Mouse (Mus musculus) embryonic facial prominence, embryonic 13.5 days (tissue): ENCODE measurements around the gene Sik3. TPM values are rescaled to one million over a fixed set of nuclear protein-coding genes. Genes with fewer than 3 reads are reported as not detected.

Experiments
- ATAC-seq: fragments of 200-750 bp; cut with Nextera tagmentation; 2 replicates; pipeline ENCODE4 v1.8.0; 2017; ENCODE audit warnings: low read depth; ENCODE audit not compliant: insufficient number of reproducible peaks, insufficient read depth, low FRiP score, low TSS enrichment
- H3K27ac ChIP-seq: fragments of 300-500 bp; sonication (generic); 2 replicates; pipeline ENCODE4 v1.5.1; 2015; ENCODE audit warnings: moderate library complexity, mild to moderate bottlenecking, inconsistent platforms
- H3K27me3 ChIP-seq: fragments of 300-500 bp; sonication (generic); 2 replicates; pipeline ENCODE4 v1.6.1; 2015; ENCODE audit warnings: mild to moderate bottlenecking, inconsistent platforms
- H3K36me3 ChIP-seq: fragments of 300-500 bp; sonication (generic); 2 replicates; pipeline ENCODE4 v1.6.1; 2015; ENCODE audit warnings: mild to moderate bottlenecking, inconsistent platforms
- H3K4me1 ChIP-seq: fragments of 300-500 bp; sonication (generic); 2 replicates; pipeline ENCODE4 v1.6.1; 2015; ENCODE audit warnings: inconsistent platforms
- H3K4me2 ChIP-seq: fragments of 300-500 bp; sonication (generic); 2 replicates; pipeline ENCODE4 v1.6.1; 2015; ENCODE audit warnings: moderate library complexity, mild to moderate bottlenecking, inconsistent platforms
- H3K4me3 ChIP-seq: fragments of 300-500 bp; sonication (generic); 2 replicates; pipeline ENCODE4 v1.5.1; 2015; ENCODE audit warnings: mild to moderate bottlenecking, inconsistent platforms
- H3K9ac ChIP-seq: fragments of 300-500 bp; sonication (generic); 2 replicates; pipeline ENCODE4 v1.6.1; 2015; ENCODE audit warnings: mild to moderate bottlenecking, inconsistent platforms
- H3K9me3 ChIP-seq: fragments of 300-500 bp; sonication (generic); 2 replicates; pipeline ENCODE4 v1.6.1; 2016; ENCODE audit warnings: inconsistent platforms
- WGBS: fragments of 180-500 bp; shearing (Covaris S2); methylation state at CpG from one replicate; pipeline ENCODE4 v1.1.7; 2015; ENCODE audit warnings: mixed read lengths; 5-methylcytosine and 5-hydroxymethylcytosine counted together
- polyA plus RNA-seq: library from polyadenylated mRNA; unstranded; fragments of >200 nt; fragmentation: Nextera tagmentation; extraction: Ambion mirVana; gene quantifications from 2 replicates; pipeline ENCODE4 v1.2.1, GENCODE M21; 2015

Sik3 gene
- polyA plus RNA-seq, 1 experiment from 2014 or later = 7.4 TPM

GRCm38 (mm10) chr9:46194809-46195208 lies 182.2 kb downstream of the Sik3 start:
- Histone ChIP-seq H3K4me2 (no peak overlapping the region), H3K4me1 (peaks cover 8% of the 10 kb centered on the region; the same call in 1 of the 2 replicates), H3K9me3 (no peaks in the 10 kb centered on the region), H3K27me3 (no peaks in the 10 kb centered on the region), H3K27ac (no peak overlapping the region), H3K9ac (no peak overlapping the region), H3K4me3 (no peak overlapping the region), H3K36me3 (peaks cover 49% of the 10 kb centered on the region)
- WGBS = 74% methylated on average over 9 of the region's 9 CpGs
- ATAC-seq = no peak

DNA sequence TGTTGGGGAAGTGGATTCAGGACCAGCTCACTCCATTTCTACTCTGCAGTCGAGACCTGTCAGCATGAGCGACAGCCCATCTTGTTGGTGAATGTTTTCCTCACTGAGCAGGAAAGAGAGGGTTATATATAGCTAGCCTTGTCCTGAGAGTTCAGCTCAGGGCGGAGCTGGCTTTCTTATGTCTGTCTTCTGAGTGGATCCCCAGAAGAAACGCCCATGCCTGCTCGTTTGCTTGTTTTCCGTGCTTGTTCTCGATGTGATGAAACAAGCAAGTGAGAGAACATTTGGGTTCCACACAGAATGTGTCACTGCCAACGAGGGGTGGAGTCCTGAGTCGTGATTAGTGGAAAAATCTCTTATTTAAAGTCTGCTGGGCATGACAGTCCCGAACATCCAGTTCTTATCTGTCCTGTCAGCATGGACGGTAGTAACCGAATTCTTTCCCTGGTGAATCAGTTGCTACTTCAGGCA lies 184.1 kb downstream of the Sik3 start:
- H3K4me2 ChIP-seq = no peak overlapping the region
- H3K9me3 ChIP-seq = no peaks in the 10 kb centered on the region
- no peaks in the 10 kb centered on the region for H3K4me1 ChIP-seq
- H3K27me3 ChIP-seq = no peaks in the 10 kb centered on the region
- no peak overlapping the region for H3K27ac ChIP-seq
- no peak for ATAC-seq
- no peak overlapping the region for H3K4me3 ChIP-seq
- H3K36me3 ChIP-seq = peaks cover 61% of the 10 kb centered on the region
- 84% methylated on average over 12 of the region's 12 CpGs for WGBS
- H3K9ac ChIP-seq = no peak overlapping the region

DNA sequence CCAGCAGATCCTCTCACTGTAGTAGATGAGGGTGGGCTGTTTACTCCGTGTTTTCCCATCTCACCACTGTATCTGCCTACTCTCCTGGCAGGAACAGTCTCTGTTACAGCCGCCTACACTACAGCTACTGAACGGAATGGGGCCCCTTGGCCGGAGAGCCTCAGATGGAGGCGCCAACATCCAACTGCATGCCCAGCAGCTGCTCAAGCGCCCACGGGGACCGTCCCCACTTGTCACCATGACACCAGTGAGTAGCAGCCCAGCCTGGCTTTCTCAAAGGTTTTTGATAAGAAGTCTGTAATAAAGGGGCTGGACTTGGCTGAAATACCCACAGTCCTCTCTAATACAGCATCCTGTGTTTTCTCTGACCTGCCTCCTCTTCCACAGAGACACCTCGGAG lies 185.8 kb downstream of the Sik3 start:
- H3K4me2 ChIP-seq = no peak overlapping the region
- H3K9ac ChIP-seq = no peak overlapping the region
- H3K27ac ChIP-seq = no peak overlapping the region
- 88% methylated on average over 9 of the region's 9 CpGs for WGBS
- H3K9me3 ChIP-seq = no peaks in the 10 kb centered on the region
- H3K36me3 ChIP-seq = peaks cover 76% of the 10 kb centered on the region
- no peak overlapping the region for H3K4me3 ChIP-seq
- H3K27me3 ChIP-seq = no peaks in the 10 kb centered on the region
- no peak for ATAC-seq
- no peaks in the 10 kb centered on the region for H3K4me1 ChIP-seq

- no peak overlapping the region for H3K4me3 ChIP-seq
- H3K27ac ChIP-seq = no peak overlapping the region
- H3K4me1 ChIP-seq = no peaks in the 10 kb centered on the region
- ATAC-seq = no peak
- no peaks in the 10 kb centered on the region for H3K9me3 ChIP-seq
- WGBS = 86% methylated on average over 7 of the region's 7 CpGs
- peaks cover 80% of the 10 kb centered on the region for H3K36me3 ChIP-seq
- no peak overlapping the region for H3K9ac ChIP-seq
- no peaks in the 10 kb centered on the region for H3K27me3 ChIP-seq
- no peak overlapping the region for H3K4me2 ChIP-seq
Measured at GRCm38 (mm10) chr9:46198936-46199335, 186.3 kb downstream of the Sik3 start.

GRCm38 (mm10) chr9:46199609-46200008 lies 187.0 kb downstream of the Sik3 start:
- H3K4me2 ChIP-seq = no peak overlapping the region
- no peak overlapping the region for H3K4me3 ChIP-seq
- no peak overlapping the region for H3K9ac ChIP-seq
- ATAC-seq = no peak
- no peaks in the 10 kb centered on the region for H3K9me3 ChIP-seq
- H3K36me3 ChIP-seq = peaks cover 82% of the 10 kb centered on the region
- no peak overlapping the region for H3K27ac ChIP-seq
- H3K4me1 ChIP-seq = no peaks in the 10 kb centered on the region
- H3K27me3 ChIP-seq = no peaks in the 10 kb centered on the region
- 83% methylated on average over 2 of the region's 2 CpGs for WGBS

- Histone ChIP-seq H3K4me3 (no peak overlapping the region), H3K27me3 (no peaks in the 10 kb centered on the region), H3K36me3 (peaks cover 69% of the 10 kb centered on the region), H3K4me2 (no peak overlapping the region), H3K4me1 (peaks cover 19% of the 10 kb centered on the region), H3K27ac (no peak overlapping the region), H3K9me3 (no peaks in the 10 kb centered on the region), H3K9ac (no peak overlapping the region)
- ATAC-seq = no peak
- WGBS = 73% methylated on average over 10 of the region's 10 CpGs
Measured at GRCm38 (mm10) chr9:46206834-46207500, 194.3 kb downstream of the Sik3 start.

DNA sequence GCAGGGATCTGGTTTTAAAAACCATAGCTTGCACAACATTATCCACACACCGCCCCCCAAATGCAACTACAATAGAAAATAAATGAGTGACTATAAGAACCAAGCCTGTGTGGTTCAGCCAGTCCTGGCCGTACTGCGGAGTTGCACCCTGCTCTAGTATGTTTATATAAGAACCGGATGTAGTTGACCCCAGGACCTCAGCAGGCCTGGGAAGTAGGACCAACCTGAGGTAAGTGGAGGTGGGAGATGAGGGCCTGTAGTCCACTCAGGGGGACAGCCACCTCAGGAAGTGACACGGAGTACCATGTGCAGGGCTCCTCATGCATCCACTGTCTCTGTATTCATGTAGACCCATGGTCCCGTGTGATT lies 194.9 kb downstream of the Sik3 start:
- no peak overlapping the region for H3K9ac ChIP-seq
- no peak overlapping the region for H3K4me2 ChIP-seq
- 66% methylated on average over 6 of the region's 6 CpGs for WGBS
- no peaks in the 10 kb centered on the region for H3K9me3 ChIP-seq
- H3K36me3 ChIP-seq = peaks cover 69% of the 10 kb centered on the region
- no peaks in the 10 kb centered on the region for H3K27me3 ChIP-seq
- ATAC-seq = no peak
- no peak overlapping the region for H3K4me3 ChIP-seq
- H3K27ac ChIP-seq = no peak overlapping the region
- H3K4me1 ChIP-seq = peaks cover 19% of the 10 kb centered on the region

- H3K9me3 ChIP-seq = no peaks in the 10 kb centered on the region
- ATAC-seq = no peak
- H3K4me1 ChIP-seq = peaks cover 19% of the 10 kb centered on the region
- no peak overlapping the region for H3K4me2 ChIP-seq
- peak overlapping the region; percentile 13; the same call in 1 of the 2 replicates for H3K27ac ChIP-seq
- peaks cover 69% of the 10 kb centered on the region for H3K36me3 ChIP-seq
- WGBS = 65% methylated on average over 13 of the region's 13 CpGs
- H3K9ac ChIP-seq = no peak overlapping the region
- no peak overlapping the region for H3K4me3 ChIP-seq
- H3K27me3 ChIP-seq = no peaks in the 10 kb centered on the region
Measured at GRCm38 (mm10) chr9:46208401-46208974, 195.9 kb downstream of the Sik3 start.

DNA sequence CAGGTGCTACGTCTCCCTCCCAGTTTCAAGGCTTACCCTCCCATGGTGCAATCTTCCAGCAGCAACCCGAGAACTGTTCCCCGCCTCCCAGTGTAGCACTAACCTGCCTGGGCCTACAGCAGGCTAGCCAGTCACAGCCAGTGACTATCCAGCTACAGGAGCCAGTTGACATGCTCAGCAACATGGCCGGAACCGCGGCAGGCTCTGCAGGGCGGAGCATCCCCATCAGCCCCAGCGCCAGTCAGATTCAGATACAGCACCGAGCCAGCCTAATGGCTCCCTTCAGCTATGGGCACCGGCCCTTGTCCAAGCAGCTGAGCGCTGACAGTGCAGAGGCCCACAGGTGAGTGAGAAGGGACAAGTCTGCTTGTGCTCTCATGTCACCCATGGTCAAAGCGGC lies 197.9 kb downstream of the Sik3 start:
- Histone ChIP-seq H3K4me2 (no peak overlapping the region), H3K36me3 (peaks cover 67% of the 10 kb centered on the region), H3K4me3 (no peak overlapping the region), H3K27ac (no peak overlapping the region), H3K9me3 (no peaks in the 10 kb centered on the region), H3K9ac (no peak overlapping the region), H3K4me1 (peaks cover 19% of the 10 kb centered on the region), H3K27me3 (no peaks in the 10 kb centered on the region)
- ATAC-seq = no peak
- 89% methylated on average over 12 of the region's 12 CpGs for WGBS

- ATAC-seq = no peak
- Histone ChIP-seq H3K9me3 (no peaks in the 10 kb centered on the region), H3K9ac (no peak overlapping the region), H3K36me3 (peaks cover 57% of the 10 kb centered on the region), H3K4me3 (no peak overlapping the region), H3K27ac (no peak overlapping the region), H3K4me1 (no peaks in the 10 kb centered on the region), H3K27me3 (no peaks in the 10 kb centered on the region), H3K4me2 (no peak overlapping the region)
- 93% methylated on average over 4 of the region's 4 CpGs for WGBS
Measured at GRCm38 (mm10) chr9:46214276-46214675, 201.7 kb downstream of the Sik3 start.

DNA sequence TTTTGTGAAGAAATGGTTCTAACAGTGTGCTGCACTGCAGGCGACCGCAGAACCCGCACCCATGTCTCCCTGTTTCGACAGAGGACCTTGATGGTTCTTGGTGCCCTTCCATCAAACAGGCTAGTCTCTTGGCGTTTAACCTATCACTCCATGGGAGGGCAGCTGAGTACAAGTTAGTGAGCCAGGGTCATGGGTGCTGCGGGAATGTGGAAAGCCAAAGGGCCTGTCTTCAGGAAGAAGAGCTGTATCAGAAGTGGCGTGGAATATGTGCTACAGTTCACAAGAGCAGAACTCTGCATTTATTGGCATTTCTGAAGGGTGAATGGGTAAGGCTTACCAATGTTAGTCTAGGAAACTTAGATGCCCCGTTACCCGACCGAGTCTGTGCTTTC lies 202.3 kb downstream of the Sik3 start:
- no peak overlapping the region for H3K9ac ChIP-seq
- H3K27ac ChIP-seq = no peak overlapping the region
- no peaks in the 10 kb centered on the region for H3K9me3 ChIP-seq
- no peaks in the 10 kb centered on the region for H3K4me1 ChIP-seq
- no peak overlapping the region for H3K4me3 ChIP-seq
- H3K27me3 ChIP-seq = no peaks in the 10 kb centered on the region
- H3K36me3 ChIP-seq = peaks cover 59% of the 10 kb centered on the region
- H3K4me2 ChIP-seq = no peak overlapping the region
- no peak for ATAC-seq
- 91% methylated on average over 10 of the region's 10 CpGs for whole genome bisulfite sequencing
